Mouse (Mus musculus): ENCODE results near the gene Ccdc86. TPM values are rescaled to one million over a fixed set of nuclear protein-coding genes. Genes with fewer than 3 reads are reported as not detected.

Gene Ccdc86
- total RNA-seq, 2 experiments from 2014 or later = 11.2 to 14.4 TPM

GRCm38 (mm10) chr19:10952021-10952939 is 3.2 kb upstream of the Ccdc86 start:
- peak; percentile 35 for DNase-seq

- no peak for DNase-seq
These were observed 492 bp upstream of the Ccdc86 start for GRCm38 (mm10) chr19:10949558-10949957.

- no peak for DNase-seq
These were observed 650 bp downstream of the Ccdc86 start for GRCm38 (mm10) chr19:10948416-10948815.

- no peak for DNase-seq
These were observed 1.8 kb downstream of the Ccdc86 start for GRCm38 (mm10) chr19:10947219-10947618.

GRCm38 (mm10) chr19:10946506-10946905 is 2.6 kb downstream of the Ccdc86 start:
- no peak for DNase-seq

- DNase-seq = no peak
These were observed 5.1 kb downstream of the Ccdc86 start for GRCm38 (mm10) chr19:10943955-10944354.

GRCm38 (mm10) chr19:10940801-10941457 is 8.1 kb downstream of the Ccdc86 start:
- DNase-seq = peak; percentile 15

- peak; percentile 83 for DNase-seq
These were observed 8.8 kb downstream of the Ccdc86 start for GRCm38 (mm10) chr19:10940097-10940800.

GRCm38 (mm10) chr19:10938771-10939170 is 10.3 kb downstream of the Ccdc86 start:
- no peak for DNase-seq

- no peak for DNase-seq
These were observed 11.9 kb downstream of the Ccdc86 start, which contains the start of gene Ptgdr2 for GRCm38 (mm10) chr19:10937110-10937563. TSS of gene Ptgdr2 (plus strand) at chr19:10937160.

- DNase-seq = no peak
These were observed 13.0 kb downstream of the Ccdc86 start for GRCm38 (mm10) chr19:10936077-10936476.

GRCm38 (mm10) chr19:10935029-10935428 is 14.0 kb downstream of the Ccdc86 start:
- DNase-seq = no peak

GRCm38 (mm10) chr19:10930641-10931040 is 18.4 kb downstream of the Ccdc86 start:
- DNase-seq = no peak

GRCm38 (mm10) chr19:10926666-10927065 is 22.4 kb downstream of the Ccdc86 start:
- no peak for DNase-seq

- DNase-seq = no peak
These were observed 22.9 kb downstream of the Ccdc86 start for GRCm38 (mm10) chr19:10926123-10926621.

- DNase-seq = no peak
These were observed 24.8 kb downstream of the Ccdc86 start for GRCm38 (mm10) chr19:10924220-10924619.

GRCm38 (mm10) chr19:10921058-10921457 is 28.0 kb downstream of the Ccdc86 start:
- no peak for DNase-seq

GRCm38 (mm10) chr19:10920532-10920931 is 28.5 kb downstream of the Ccdc86 start, which contains the start of gene Zp1:
TSS of gene Zp1 (minus strand) at chr19:10920632.
- no peak for DNase-seq

- no peak for DNase-seq
These were observed 30.6 kb downstream of the Ccdc86 start for GRCm38 (mm10) chr19:10918321-10918991.

- DNase-seq = no peak
These were observed 32.6 kb downstream of the Ccdc86 start for GRCm38 (mm10) chr19:10916506-10916905.

GRCm38 (mm10) chr19:10914870-10915269 is 34.2 kb downstream of the Ccdc86 start:
- DNase-seq = no peak

GRCm38 (mm10) chr19:10914291-10914690 is 34.8 kb downstream of the Ccdc86 start:
- DNase-seq = no peak
